22 mouse cellular contexts compared by ENCODE assay signal in genomic region chrX:46971116-46971515, GRCm38 (mm10).
DNase-seq lines count a peak whose midpoint lies in the region; ATAC-seq lines count a peak whose summit lies in the region.
"Had no signal": no experiment of that assay in that cellular context is flagged by ENCODE, and none has a peak within 500 bp of the region (broad histone marks: within the 10 kb centered on the region; RNA-seq: fewer than 3 reads in every experiment).

No protein-coding gene starts in this region.

- 37% methylated on average over 2 of the region's 2 CpGs for WGBS in forebrain, embryonic 12.5 days
- WGBS in forebrain, embryonic 10.5 days: 73% methylated on average over 2 of the region's 2 CpGs
- 20% methylated on average over 2 of the region's 2 CpGs for WGBS in forebrain, embryonic 16.5 days
- WGBS in forebrain, embryonic 11.5 days: 47% methylated on average over 2 of the region's 2 CpGs
- 34% methylated on average over 2 of the region's 2 CpGs for WGBS in midbrain, embryonic 14.5 days
- WGBS in midbrain, embryonic 16.5 days: 29% methylated on average over 2 of the region's 2 CpGs

- no peak overlapping the region for H3K4me3 ChIP-seq in forebrain, embryonic 12.5 days (replicated peaks)
- no peak overlapping the region for H3K4me3 ChIP-seq in forebrain, embryonic 10.5 days
- no peak overlapping the region for H3K4me3 ChIP-seq in forebrain, embryonic 16.5 days (replicated peaks; ENCODE audit: low read length)
- no peak overlapping the region for H3K4me3 ChIP-seq in forebrain, embryonic 11.5 days (ENCODE audit: low read depth, low read length)
- no peak overlapping the region for H3K4me3 ChIP-seq in midbrain, embryonic 14.5 days (replicated peaks; ENCODE audit: low read depth, low read length)
- H3K4me3 ChIP-seq in midbrain, embryonic 16.5 days (ENCODE audit: low read depth, low read length): no peak overlapping the region
- H3K4me3 ChIP-seq: heart, embryonic 12.5 days; heart, embryonic 15.5 days; hindbrain, embryonic 10.5 days; hindbrain, embryonic 15.5 days had no signal

- no peaks in the 10 kb centered on the region for H3K4me1 ChIP-seq in forebrain, embryonic 12.5 days
- H3K4me1 ChIP-seq in forebrain, embryonic 10.5 days: no peaks in the 10 kb centered on the region
- no peaks in the 10 kb centered on the region for H3K4me1 ChIP-seq in forebrain, embryonic 16.5 days (replicated peaks; ENCODE audit: control insufficient read depth, insufficient read depth, low read length)
- no peaks in the 10 kb centered on the region for H3K4me1 ChIP-seq in forebrain, embryonic 11.5 days (replicated peaks; ENCODE audit: control insufficient read depth, insufficient read depth, low read length)
- H3K4me1 ChIP-seq in midbrain, embryonic 14.5 days (ENCODE audit: control insufficient read depth, insufficient read depth, low read length): no peaks in the 10 kb centered on the region
- no peaks in the 10 kb centered on the region for H3K4me1 ChIP-seq in midbrain, embryonic 16.5 days (ENCODE audit: control insufficient read depth, insufficient read depth, low read length)
- H3K4me1 ChIP-seq: heart, embryonic 12.5 days; heart, embryonic 15.5 days; hindbrain, embryonic 10.5 days; hindbrain, embryonic 15.5 days had no signal

- no peaks in the 10 kb centered on the region for H3K27me3 ChIP-seq in forebrain, embryonic 12.5 days
- H3K27me3 ChIP-seq in forebrain, embryonic 10.5 days (ENCODE audit: poor library complexity, severe bottlenecking): no peaks in the 10 kb centered on the region
- H3K27me3 ChIP-seq in forebrain, embryonic 16.5 days (replicated peaks; ENCODE audit: control insufficient read depth, insufficient read depth, low read length): no peaks in the 10 kb centered on the region
- no peaks in the 10 kb centered on the region for H3K27me3 ChIP-seq in forebrain, embryonic 11.5 days (ENCODE audit: control insufficient read depth, insufficient read depth, low read length)
- no peaks in the 10 kb centered on the region for H3K27me3 ChIP-seq in midbrain, embryonic 14.5 days (ENCODE audit: control insufficient read depth, insufficient read depth, low read length)
- no peaks in the 10 kb centered on the region for H3K27me3 ChIP-seq in midbrain, embryonic 16.5 days (ENCODE audit: control insufficient read depth, insufficient read depth, low read depth, low read length)
- H3K27me3 ChIP-seq: heart, embryonic 12.5 days; heart, embryonic 15.5 days; hindbrain, embryonic 15.5 days had no signal

- H3K27ac ChIP-seq in forebrain, embryonic 12.5 days: no peak overlapping the region
- no peak overlapping the region for H3K27ac ChIP-seq in forebrain, embryonic 10.5 days
- H3K27ac ChIP-seq in forebrain, embryonic 16.5 days (ENCODE audit: low read length): no peak overlapping the region
- no peak overlapping the region for H3K27ac ChIP-seq in forebrain, embryonic 11.5 days (ENCODE audit: low read depth, low read length)
- H3K27ac ChIP-seq in midbrain, embryonic 14.5 days (replicated peaks; ENCODE audit: low read depth, low read length): no peak overlapping the region
- no peak overlapping the region for H3K27ac ChIP-seq in midbrain, embryonic 16.5 days (ENCODE audit: low read length)
- H3K27ac ChIP-seq: heart, embryonic 15.5 days; hindbrain, embryonic 10.5 days; hindbrain, embryonic 15.5 days had no signal

- no peak for DNase-seq in forebrain, embryonic 10.5 days (ENCODE audit: extremely low spot score, low spot score)
- DNase-seq in forebrain, embryonic 11.5 days (ENCODE audit: low spot score): no peak
- DNase-seq in midbrain, embryonic 14.5 days: peak; percentile 35
- DNase-seq: adrenal gland, adult 2 months; adrenal gland, postnatal 14 days; cerebellum, adult 11-12 months; cerebellum, adult 9-10 months; cerebellum, postnatal 14 days; gastrocnemius, postnatal 25 days; heart, adult 18-20 months; heart, postnatal 10 days; heart, postnatal 36 days; kidney, adult 2 months had no signal

- ATAC-seq in forebrain, embryonic 12.5 days (ENCODE audit: low FRiP score): 0 out of 2 replicates have a peak, but pooled peaks have one; percentile 27
- ATAC-seq in forebrain, embryonic 16.5 days: 0 out of 2 replicates have a peak, but pooled peaks have one; percentile 47
- ATAC-seq in forebrain, embryonic 11.5 days (replicated peaks; ENCODE audit: low FRiP score): no peak
- no peak for ATAC-seq in midbrain, embryonic 14.5 days (ENCODE audit: low FRiP score, low TSS enrichment)
- no peak for ATAC-seq in midbrain, embryonic 16.5 days
- ATAC-seq: intestine, postnatal 0 days; Patski had no signal

- H3K36me3 ChIP-seq in forebrain, embryonic 12.5 days (replicated peaks): no peaks in the 10 kb centered on the region
- H3K36me3 ChIP-seq in forebrain, embryonic 10.5 days (replicated peaks): no peaks in the 10 kb centered on the region
- no peaks in the 10 kb centered on the region for H3K36me3 ChIP-seq in forebrain, embryonic 16.5 days (ENCODE audit: control insufficient read depth, insufficient read depth)
- no peaks in the 10 kb centered on the region for H3K36me3 ChIP-seq in forebrain, embryonic 11.5 days (ENCODE audit: control insufficient read depth, insufficient read depth, low read length)
- H3K36me3 ChIP-seq in midbrain, embryonic 14.5 days (ENCODE audit: control insufficient read depth, insufficient read depth, low read length): no peaks in the 10 kb centered on the region
- H3K36me3 ChIP-seq in midbrain, embryonic 16.5 days (ENCODE audit: control insufficient read depth, insufficient read depth, low read length): no peaks in the 10 kb centered on the region
- H3K36me3 ChIP-seq: heart, embryonic 12.5 days; heart, embryonic 15.5 days; hindbrain, embryonic 10.5 days; hindbrain, embryonic 15.5 days had no signal

- H3K4me2 ChIP-seq in forebrain, embryonic 12.5 days: no peak overlapping the region
- no peak overlapping the region for H3K4me2 ChIP-seq in forebrain, embryonic 16.5 days (ENCODE audit: low read length)
- no peak overlapping the region for H3K4me2 ChIP-seq in forebrain, embryonic 11.5 days (ENCODE audit: low read depth, low read length, severe bottlenecking)
- H3K4me2 ChIP-seq in midbrain, embryonic 14.5 days (ENCODE audit: low read length): no peak overlapping the region
- no peak overlapping the region for H3K4me2 ChIP-seq in midbrain, embryonic 16.5 days (ENCODE audit: low read length)
- H3K4me2 ChIP-seq: heart, embryonic 12.5 days; heart, embryonic 15.5 days; hindbrain, embryonic 15.5 days had no signal

- H3K9ac ChIP-seq in forebrain, embryonic 12.5 days: no peak overlapping the region
- no peak overlapping the region for H3K9ac ChIP-seq in forebrain, embryonic 16.5 days (replicated peaks; ENCODE audit: low read depth, low read length)
- H3K9ac ChIP-seq in forebrain, embryonic 11.5 days (ENCODE audit: low read length): no peak overlapping the region
- H3K9ac ChIP-seq in midbrain, embryonic 14.5 days (replicated peaks; ENCODE audit: low read length): no peak overlapping the region
- no peak overlapping the region for H3K9ac ChIP-seq in midbrain, embryonic 16.5 days (ENCODE audit: low read depth, low read length)
- H3K9ac ChIP-seq: heart, embryonic 12.5 days; heart, embryonic 15.5 days; hindbrain, embryonic 15.5 days had no signal

- H3K9me3 ChIP-seq in forebrain, embryonic 12.5 days: no peaks in the 10 kb centered on the region
- H3K9me3 ChIP-seq in forebrain, embryonic 10.5 days: no peaks in the 10 kb centered on the region
- H3K9me3 ChIP-seq in forebrain, embryonic 16.5 days (ENCODE audit: control insufficient read depth, low read length): no peaks in the 10 kb centered on the region
- no peaks in the 10 kb centered on the region for H3K9me3 ChIP-seq in forebrain, embryonic 11.5 days (ENCODE audit: control insufficient read depth, low read length)
- no peaks in the 10 kb centered on the region for H3K9me3 ChIP-seq in midbrain, embryonic 14.5 days (ENCODE audit: control insufficient read depth, low read length)
- no peaks in the 10 kb centered on the region for H3K9me3 ChIP-seq in midbrain, embryonic 16.5 days (replicated peaks; ENCODE audit: control insufficient read depth, low read length, poor library complexity, severe bottlenecking)
- H3K9me3 ChIP-seq: heart, embryonic 12.5 days; heart, embryonic 15.5 days; hindbrain, embryonic 10.5 days; hindbrain, embryonic 15.5 days had no signal

Comparison
In these comparisons a context has a peak if more than half of its experiments do, and no peak if none do; other contexts are left out.
1. ATAC-seq: peak in forebrain, embryonic 12.5 days (single experiment) and forebrain, embryonic 16.5 days (single experiment); none in forebrain, embryonic 11.5 days (single experiment), midbrain, embryonic 14.5 days (single experiment) and midbrain, embryonic 16.5 days (single experiment).